Mouse (Mus musculus) ES-CJ7 (cell line): ENCODE measurements around the gene Cdca3.
A peak's percentile ranks its signal among the peaks of the same experiment; 100 is the strongest.
"Not testable (repeated sequence)": the region's sequence is repeated elsewhere in the genome, so short reads cannot be mapped to it uniquely, and the experiment has no call there.

Experiments used
- DNase-seq: peaks from one replicate; pipeline ENCODE4 v3.0.0; 2011; ENCODE audit warnings: low read depth, low spot score

Gene Cdca3

GRCm38 (mm10) chr6:124828868-124829798 is at the start of gene Cdca3, which contains the start of gene Usp5:
TSS of gene Cdca3 (plus strand) at chr6:124829547.
TSS of gene Usp5 (minus strand) at chr6:124829484.
- DNase-seq = peak; percentile 100

- peak; percentile 66 for DNase-seq
Observed at GRCm38 (mm10) chr6:124779984-124780416, 49.3 kb upstream of the Cdca3 start.

GRCm38 (mm10) chr6:124780917-124781316 is 48.4 kb upstream of the Cdca3 start:
- DNase-seq = no peak

GRCm38 (mm10) chr6:124782436-124782835 is 46.9 kb upstream of the Cdca3 start:
- peak; percentile 94 for DNase-seq

- DNase-seq = no peak
Observed at GRCm38 (mm10) chr6:124786756-124787420, 42.5 kb upstream of the Cdca3 start.

GRCm38 (mm10) chr6:124787722-124788121 is 41.6 kb upstream of the Cdca3 start:
- no peak for DNase-seq

- peak; percentile 91 for DNase-seq
Observed at GRCm38 (mm10) chr6:124789519-124789918, 39.8 kb upstream of the Cdca3 start.

- DNase-seq = no peak
Observed at GRCm38 (mm10) chr6:124790121-124790520, 39.2 kb upstream of the Cdca3 start.

GRCm38 (mm10) chr6:124791911-124792310 is 37.4 kb upstream of the Cdca3 start:
- DNase-seq = no peak

GRCm38 (mm10) chr6:124795781-124796180 is 33.6 kb upstream of the Cdca3 start:
- DNase-seq = no peak

GRCm38 (mm10) chr6:124796200-124796599 is 33.1 kb upstream of the Cdca3 start:
- no peak for DNase-seq

GRCm38 (mm10) chr6:124802400-124802799 is 26.9 kb upstream of the Cdca3 start:
- peak; percentile 85 for DNase-seq

- peak; percentile 68 for DNase-seq
Observed at GRCm38 (mm10) chr6:124803061-124803460, 26.3 kb upstream of the Cdca3 start.

- not testable (repeated sequence) for DNase-seq
Observed at GRCm38 (mm10) chr6:124803691-124804090, 25.7 kb upstream of the Cdca3 start.

GRCm38 (mm10) chr6:124804341-124804740 is 25.0 kb upstream of the Cdca3 start:
- peak; percentile 64 for DNase-seq

- DNase-seq = peak; percentile 98
Observed at GRCm38 (mm10) chr6:124805341-124806321, 23.7 kb upstream of the Cdca3 start.

GRCm38 (mm10) chr6:124806446-124807140 is 22.8 kb upstream of the Cdca3 start:
- DNase-seq = no peak

GRCm38 (mm10) chr6:124807366-124807765 is 22.0 kb upstream of the Cdca3 start:
- no peak for DNase-seq

GRCm38 (mm10) chr6:124807986-124808357 is 21.4 kb upstream of the Cdca3 start:
- DNase-seq = no peak

GRCm38 (mm10) chr6:124808358-124809012 is 20.9 kb upstream of the Cdca3 start, which contains the start of gene Spsb2:
TSS of gene Spsb2 (plus strand) at chr6:124808661.
- peak; percentile 67 for DNase-seq
